Mouse (Mus musculus) ovary, postnatal 10 days (tissue): ENCODE measurements at regions not wholly inside any gene's neighbourhood (a gene's known extent, or its start where the extent isn't known, plus 50 kb on each side); places are given as distances from the start of the nearest gene placed in this dataset.

Source experiments
- DNase-seq: peaks from one replicate; pipeline ENCODE4 v3.0.0; 2022; ENCODE audit warnings: low spot score

DNA sequence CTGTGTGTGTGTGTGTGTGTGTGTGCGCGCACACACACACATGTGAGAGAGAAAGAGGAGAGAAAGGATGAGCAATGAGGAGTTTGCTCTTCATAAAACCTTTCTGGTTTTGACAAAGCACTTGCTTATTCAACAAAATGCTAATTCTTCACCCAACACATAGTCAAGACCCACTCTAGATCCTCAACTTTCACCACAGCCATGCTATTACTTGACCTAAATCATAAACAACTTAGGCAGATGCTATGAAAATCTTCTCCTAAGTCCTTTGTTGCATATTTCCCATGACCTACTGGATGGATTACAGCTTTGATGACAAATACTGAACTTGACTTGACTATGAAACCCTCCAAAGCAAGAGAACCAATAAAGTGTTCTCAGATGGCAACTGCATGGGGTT lies 196.3 kb upstream of the Ank start:
- no peak for DNase-seq

DNA sequence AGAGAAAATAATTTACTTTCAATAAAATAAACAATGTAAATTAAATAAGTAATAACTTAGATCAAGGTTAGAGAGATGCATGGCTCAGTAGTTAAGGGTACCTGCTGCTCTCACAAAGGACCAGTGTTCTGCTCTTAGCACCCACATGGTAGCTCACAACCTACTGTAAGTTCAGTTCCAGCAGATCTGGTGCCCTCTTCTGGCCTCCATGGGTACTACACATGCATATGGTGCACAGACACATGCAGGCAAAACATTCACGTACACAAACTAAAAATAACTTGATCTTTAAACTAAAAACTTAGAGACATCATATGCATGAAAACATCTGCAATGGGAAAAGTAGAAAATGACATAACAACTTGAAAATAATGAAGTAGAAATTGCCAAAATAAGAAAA lies 184.2 kb upstream of the Ank start:
- DNase-seq: no peak

DNA sequence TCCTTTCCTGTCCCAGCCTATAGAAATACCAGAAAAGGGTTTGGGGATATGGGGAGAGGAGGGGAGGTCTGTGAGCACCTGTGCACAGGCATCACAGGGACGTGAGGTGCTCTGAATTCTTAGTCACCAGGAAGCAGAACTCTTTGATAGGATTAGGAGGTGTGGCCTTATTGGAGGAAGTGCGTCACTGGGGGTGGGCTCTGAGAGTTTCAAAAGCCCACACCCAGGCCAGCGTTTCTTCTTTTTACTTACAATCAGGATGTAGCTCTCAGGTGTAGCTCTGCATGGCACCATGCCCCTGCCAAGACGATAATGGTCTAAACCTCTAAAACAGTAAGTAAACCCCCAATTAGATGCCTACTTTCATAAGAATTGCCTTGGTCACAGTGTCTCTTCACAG lies 162.6 kb upstream of the Ank start:
- no peak for DNase-seq

DNA sequence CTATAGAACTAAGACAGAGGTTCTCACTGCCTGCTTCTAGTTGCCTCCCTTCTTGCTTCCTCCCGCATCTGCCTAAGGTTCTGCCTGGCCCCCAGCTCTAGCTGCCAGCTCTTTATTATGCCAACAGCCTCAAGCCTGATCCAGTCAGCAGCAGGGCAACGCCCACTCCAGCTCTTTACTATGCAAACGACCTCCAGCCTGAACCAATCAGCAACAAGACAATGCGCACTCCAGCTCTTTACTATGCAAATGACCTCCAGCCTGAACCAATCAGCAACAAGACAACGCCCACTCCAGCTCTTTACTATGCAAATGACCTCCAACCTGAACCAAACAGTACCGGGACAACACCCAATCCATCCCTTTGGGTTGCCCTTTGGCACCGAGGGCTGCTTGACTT lies 162.2 kb upstream of the Ank start:
- no peak for DNase-seq

DNA sequence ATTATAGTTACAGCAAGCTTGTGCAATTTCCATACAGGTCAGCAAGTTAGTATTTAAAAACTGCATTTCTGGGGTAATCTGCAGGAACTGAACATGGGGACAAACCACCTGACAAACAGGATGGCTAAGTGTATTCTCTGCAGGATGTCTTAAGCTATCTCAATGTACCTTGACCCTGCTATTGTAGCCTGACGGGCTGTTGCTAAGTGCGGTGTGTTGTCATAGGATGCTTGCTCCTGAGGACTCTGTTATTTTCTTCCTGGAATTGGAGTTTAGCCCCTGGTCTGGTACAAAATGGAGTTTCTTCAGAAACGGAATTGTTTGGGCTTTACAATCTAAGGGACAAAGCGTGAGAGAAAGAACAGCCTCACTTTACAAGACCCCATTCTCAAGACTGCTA lies 161.4 kb upstream of the Ank start:
- no peak for DNase-seq

- no peak for DNase-seq
These were observed 157.8 kb upstream of the Ank start for GRCm38 (mm10) chr15:27308639-27309038.

- DNase-seq: no peak
These were observed 150.3 kb upstream of the Ank start for GRCm38 (mm10) chr15:27315964-27316745.

DNA sequence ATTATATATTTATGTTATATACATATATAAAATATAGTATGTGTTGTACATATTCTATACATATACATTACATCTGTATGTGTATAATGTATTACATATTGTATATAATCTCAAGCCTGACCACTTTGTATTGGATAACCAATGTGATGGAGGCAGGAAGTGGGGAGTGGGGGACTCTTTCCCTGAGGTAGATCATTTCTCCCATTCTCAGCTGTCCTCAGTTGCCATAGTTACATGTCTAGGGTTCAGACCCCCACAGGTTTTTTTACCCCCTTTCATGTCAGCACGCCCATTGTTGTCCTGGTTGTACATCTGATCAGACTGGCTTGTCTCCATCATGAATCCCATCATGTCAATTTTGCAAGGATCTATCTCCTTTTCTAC lies 149.7 kb upstream of the Ank start:
- no peak for DNase-seq

DNA sequence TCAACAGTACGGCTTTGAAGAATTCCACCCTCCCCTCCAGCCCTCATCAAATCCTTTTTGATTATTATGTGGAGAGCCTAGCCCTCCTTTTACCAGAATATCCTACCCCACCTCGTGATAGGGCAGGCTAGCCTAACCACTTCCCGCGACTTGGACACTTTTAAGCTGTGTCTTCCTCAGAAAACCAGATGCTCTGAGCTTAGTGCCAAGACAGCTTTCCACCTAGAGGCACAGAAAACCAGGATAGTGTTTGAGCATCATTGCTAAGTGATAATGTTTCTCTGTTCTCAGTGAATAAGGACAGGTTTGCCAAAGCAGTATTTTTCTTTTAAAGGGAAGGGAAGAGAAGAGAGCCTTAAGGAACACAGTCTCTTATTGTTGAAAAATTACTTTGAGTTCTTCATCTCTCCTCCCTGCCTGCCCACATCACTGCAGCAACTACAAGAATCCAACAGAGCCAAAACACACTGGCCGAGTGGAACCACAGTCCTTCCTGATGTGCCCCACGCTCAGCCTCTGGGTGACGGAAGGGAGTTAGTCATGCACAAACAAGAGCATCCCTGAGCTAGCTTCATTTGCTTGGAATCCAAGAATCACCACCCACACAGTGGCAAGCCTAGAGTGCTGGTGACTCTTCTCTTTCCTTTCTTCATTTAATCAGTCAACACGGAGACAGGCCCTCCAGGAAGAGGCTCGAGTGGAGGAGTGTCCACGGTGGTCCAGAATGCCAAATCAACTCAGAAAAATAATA lies 144.4 kb upstream of the Ank start:
- DNase-seq: no peak

- DNase-seq: peak; percentile 5
These were observed 140.5 kb upstream of the Ank start for GRCm38 (mm10) chr15:27325847-27326548.

DNA sequence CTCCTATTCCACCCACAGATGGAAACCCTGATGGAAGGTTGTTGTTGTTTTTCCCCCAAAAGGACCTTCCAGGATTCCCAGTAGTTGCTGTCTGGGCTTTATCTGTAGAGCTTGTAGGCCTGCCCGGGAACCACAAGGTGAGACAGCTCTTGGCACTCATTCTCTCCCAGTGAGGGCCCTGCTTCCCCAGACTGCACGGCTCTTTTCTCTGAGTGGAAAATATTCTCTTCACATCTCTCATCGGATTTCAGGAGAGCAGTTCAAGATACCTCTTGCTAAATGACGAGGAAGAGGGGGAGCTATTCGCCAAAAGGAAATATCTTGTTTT lies 140.0 kb upstream of the Ank start:
- no peak for DNase-seq

DNA sequence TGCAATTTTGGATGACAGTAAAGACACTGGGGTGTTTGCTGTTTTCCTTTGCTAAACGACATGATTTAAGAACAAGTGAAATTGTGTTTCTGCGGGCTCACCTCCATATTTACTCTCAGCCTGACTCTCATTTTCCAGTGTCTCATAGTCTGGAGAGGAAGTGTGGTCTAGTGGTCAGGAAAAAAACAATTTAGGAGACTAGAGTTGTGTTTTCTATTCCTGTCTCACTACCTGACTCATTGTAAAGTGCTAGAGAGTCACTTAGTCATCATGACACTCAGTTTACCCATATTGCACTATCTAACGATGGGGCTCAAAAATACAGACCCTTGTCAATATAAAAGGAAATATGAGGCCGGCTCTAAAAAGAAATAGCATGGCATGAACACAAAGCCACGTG lies 138.7 kb upstream of the Ank start:
- no peak for DNase-seq

DNA sequence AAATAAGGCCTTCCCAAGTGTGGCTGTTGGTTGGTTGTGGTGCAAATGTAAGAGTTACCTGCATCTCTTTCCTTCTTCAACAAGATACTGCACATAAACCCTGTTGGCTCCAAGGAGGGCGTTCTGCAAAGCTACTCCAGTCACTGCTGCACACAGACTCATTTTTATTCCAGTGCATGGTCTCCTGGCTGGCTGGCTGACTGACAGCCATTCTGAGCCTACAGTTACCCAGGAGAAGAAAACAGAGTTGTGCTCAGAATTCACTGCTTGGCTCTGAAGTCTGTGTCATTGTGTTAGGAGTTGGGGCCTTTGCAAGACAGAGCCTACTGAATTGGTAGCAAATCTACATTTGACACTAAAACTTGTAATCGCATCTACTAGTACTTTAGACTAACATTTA lies 138.0 kb upstream of the Ank start:
- DNase-seq: no peak

- DNase-seq: no peak
These were observed 126.4 kb upstream of the Ank start for GRCm38 (mm10) chr15:27340070-27340469.

GRCm38 (mm10) chr15:27341518-27341976 lies 124.9 kb upstream of the Ank start:
- no peak for DNase-seq

GRCm38 (mm10) chr15:27358441-27358840 lies 108.0 kb upstream of the Ank start:
- DNase-seq: no peak

- DNase-seq: no peak
These were observed 107.2 kb upstream of the Ank start for GRCm38 (mm10) chr15:27359271-27359670.

DNA sequence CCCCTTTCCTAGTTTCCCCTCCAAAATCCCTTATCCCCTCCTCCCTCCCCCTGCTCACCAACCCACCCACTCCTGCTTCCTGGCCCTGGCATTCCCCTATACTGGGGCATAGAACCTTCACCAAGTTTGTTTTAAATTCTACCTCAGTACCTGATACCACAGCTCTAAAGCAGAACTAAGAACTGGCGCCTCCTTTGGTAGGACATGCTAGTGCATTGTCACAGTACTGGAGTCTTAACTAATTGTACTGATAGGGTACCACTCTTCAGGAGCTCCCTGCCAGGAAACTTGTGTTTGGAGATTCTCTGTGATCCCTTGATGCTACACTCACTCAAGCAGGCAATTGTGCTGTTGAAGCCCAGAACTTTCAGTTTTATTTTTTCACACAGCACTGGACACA lies 92.0 kb upstream of the Ank start:
- DNase-seq: no peak

DNA sequence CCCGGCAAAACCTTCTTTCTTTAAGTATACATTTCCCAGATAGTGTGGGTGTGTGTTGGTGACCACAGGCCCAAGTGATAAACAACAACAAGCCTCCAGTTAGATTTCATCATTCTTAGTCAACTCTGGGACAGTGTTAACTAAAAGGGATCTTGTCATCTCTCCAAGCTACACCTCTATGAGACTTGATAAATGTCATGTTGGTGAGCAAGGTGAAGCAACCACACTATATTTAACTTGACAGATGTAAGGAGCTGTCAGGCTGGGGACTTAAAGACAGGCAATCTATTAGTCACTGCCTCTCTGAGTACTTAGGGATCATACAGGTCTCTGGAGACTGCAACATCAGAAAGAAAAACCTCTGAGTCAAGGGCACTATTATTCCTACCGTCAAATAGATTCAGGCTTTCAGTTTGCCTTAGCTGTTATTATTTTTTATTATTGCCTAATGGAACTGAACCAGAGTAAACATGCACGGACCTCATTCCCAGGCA lies 87.8 kb upstream of the Ank start:
- DNase-seq: no peak

DNA sequence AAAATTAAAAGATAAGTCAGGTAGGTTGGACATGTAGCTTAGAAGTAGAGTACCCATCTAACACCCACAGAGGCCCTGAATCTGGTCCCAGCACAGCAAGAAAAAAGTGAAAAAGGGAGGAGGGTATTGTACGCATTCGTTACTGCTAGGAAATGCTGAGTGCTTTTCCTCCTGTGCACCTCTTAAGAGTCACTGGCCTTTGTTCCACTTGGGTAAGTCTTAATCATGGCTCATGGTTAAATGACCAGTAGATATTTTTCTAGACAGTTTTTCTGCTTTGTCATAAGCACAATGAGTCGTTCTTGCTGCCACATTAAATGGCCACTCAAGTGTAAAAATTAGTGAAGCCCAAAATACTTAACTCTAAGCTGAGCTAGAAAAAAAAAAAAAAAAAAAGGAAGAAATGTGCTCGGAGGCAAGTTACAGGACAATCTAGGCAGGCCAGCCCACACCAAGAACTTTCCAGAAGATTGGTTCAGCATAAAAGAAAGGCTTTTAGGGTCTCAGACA lies 86.0 kb upstream of the Ank start:
- no peak for DNase-seq

- DNase-seq: no peak
These were observed 84.9 kb upstream of the Ank start for GRCm38 (mm10) chr15:27381565-27381964.

- no peak for DNase-seq
These were observed 75.9 kb upstream of the Ank start for GRCm38 (mm10) chr15:27390567-27390966.

DNA sequence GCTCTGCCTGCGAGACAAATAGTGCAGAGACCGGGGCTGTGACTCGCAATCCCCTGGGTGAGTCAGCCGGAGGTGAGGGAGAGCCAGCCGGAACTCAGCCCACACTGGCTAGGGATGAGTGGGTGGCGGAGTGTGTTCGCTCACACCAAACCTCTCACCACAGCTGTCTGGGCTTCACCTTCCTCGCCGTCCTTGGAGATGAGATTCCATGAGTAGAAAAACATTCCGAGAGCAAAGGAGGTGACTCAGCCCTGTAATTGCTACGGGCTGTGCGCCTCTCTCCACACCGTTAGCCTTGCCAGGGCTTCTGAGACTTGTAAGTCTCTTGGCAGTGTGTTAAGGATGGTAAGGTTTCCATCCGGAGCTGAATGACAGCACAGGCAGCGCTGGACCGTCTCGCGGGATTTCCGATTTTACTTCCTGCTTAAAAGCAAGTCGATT lies 60.7 kb upstream of the Ank start:
- DNase-seq: no peak
